Mouse (Mus musculus) ES-Bruce4 (cell line): ENCODE data around the gene Gzmn.

Source experiments
- CTCF ChIP-seq: IDR thresholded peaks from one replicate; pipeline ENCODE4 v1.8.1; 2011; ENCODE audit warnings: low read depth, low read length
- EP300 ChIP-seq: IDR thresholded peaks from 2 replicates; pipeline ENCODE4 v1.6.1; 2011; ENCODE audit warnings: low read depth, low read length; ENCODE audit not compliant: insufficient read depth
- POLR2A ChIP-seq: IDR thresholded peaks from one replicate; pipeline ENCODE4 v1.8.1; 2011; ENCODE audit warnings: low read length; ENCODE audit not compliant: insufficient read depth

- TF ChIP-seq CTCF (no peak), POLR2A (no peak), EP300 (no peak)
Measured at GRCm38 (mm10) chr14:56162109-56162508, 12.3 kb downstream of the Gzmn start.
